Mouse (Mus musculus) intestine, postnatal 0 days (tissue): ENCODE data around the gene Col15a1. TPM values are rescaled to one million over a fixed set of nuclear protein-coding genes. Genes with fewer than 3 reads are reported as not detected.

Experiments used
- ATAC-seq: fragments of 200-750 bp; cut with Nextera tagmentation; 2 replicates; pipeline ENCODE4 v1.8.0; 2017; ENCODE audit warnings: mild to moderate bottlenecking, moderate TSS enrichment, moderate library complexity
- H3K27ac ChIP-seq: fragments of 300-500 bp; sonication (generic); 2 replicates; pipeline ENCODE4 v1.5.1; 2014; ENCODE audit warnings: mild to moderate bottlenecking, low read depth, low read length, moderate library complexity
- H3K27me3 ChIP-seq: fragments of 300-500 bp; sonication (generic); replicated peaks from 2 replicates; pipeline ENCODE4 v1.6.1; 2014; ENCODE audit warnings: low read length, mixed read lengths; ENCODE audit not compliant: control insufficient read depth, insufficient read depth
- H3K36me3 ChIP-seq: fragments of 300-500 bp; sonication (generic); 2 replicates; pipeline ENCODE4 v1.6.1; 2014; ENCODE audit warnings: mild to moderate bottlenecking, moderate library complexity; ENCODE audit not compliant: control insufficient read depth, insufficient read depth
- H3K4me1 ChIP-seq: fragments of 300-500 bp; sonication (generic); replicated peaks from 2 replicates; pipeline ENCODE4 v1.6.1; 2014; ENCODE audit warnings: antibody characterized with exemption, low read length, mixed read lengths; ENCODE audit not compliant: control insufficient read depth, insufficient read depth
- H3K4me2 ChIP-seq: fragments of 300-500 bp; sonication (generic); replicated peaks from 2 replicates; pipeline ENCODE4 v1.6.1; 2014; ENCODE audit warnings: low read depth, mild to moderate bottlenecking, moderate library complexity
- H3K4me3 ChIP-seq: fragments of 300-500 bp; sonication (generic); 2 replicates; pipeline ENCODE4 v1.5.1; 2014; ENCODE audit warnings: low read depth, low read length
- H3K9ac ChIP-seq: fragments of 300-500 bp; sonication (generic); 2 replicates; pipeline ENCODE4 v1.6.1; 2014; ENCODE audit warnings: mild to moderate bottlenecking, low read depth, low read length
- H3K9me3 ChIP-seq: fragments of 300-500 bp; sonication (generic); 2 replicates; pipeline ENCODE4 v1.6.1; 2016; ENCODE audit warnings: mixed run types; ENCODE audit not compliant: control insufficient read depth
- CTCF ChIP-seq: sonication (generic); IDR thresholded peaks from 2 replicates; pipeline ENCODE4 v1.5.1; 2016; ENCODE audit warnings: low read depth, mild to moderate bottlenecking, control low read depth, antibody characterized with exemption, moderate library complexity
- WGBS: fragments of 180-500 bp; shearing (Covaris S2); extraction: QIAGEN DNeasy Blood & Tissue Kit; methylation state at CpG from one replicate; pipeline ENCODE4 v1.1.7; 2014; 5-methylcytosine and 5-hydroxymethylcytosine counted together
- polyA plus RNA-seq: library from polyadenylated mRNA; unstranded; fragments of >200 nt; fragmentation: Nextera tagmentation; extraction: Ambion mirVana; gene quantifications from 2 replicates; pipeline ENCODE4 v1.2.1, GENCODE M21; 2015

The Col15a1 gene
- polyA plus RNA-seq, 1 experiment from 2014 or later: 13.1 TPM

DNA sequence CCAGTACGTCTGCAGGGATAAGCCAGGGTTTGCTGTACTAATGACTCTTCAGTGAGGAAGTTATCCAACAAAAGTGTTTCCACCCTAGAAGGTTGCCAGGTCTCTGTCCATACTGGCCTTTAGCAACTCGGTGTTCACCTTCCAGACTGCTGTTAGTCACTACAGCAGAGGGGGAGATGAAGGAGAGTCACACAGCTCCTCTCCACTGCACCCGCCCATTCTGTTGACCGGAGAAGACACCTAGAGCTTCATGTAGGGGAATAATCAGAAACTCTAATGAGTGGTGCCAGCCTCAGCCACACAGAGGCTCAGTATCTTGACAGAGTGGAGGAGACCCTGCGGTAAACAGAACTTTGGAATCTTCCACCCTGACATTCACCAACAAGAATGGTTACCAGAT lies 28.4 kb upstream of the Col15a1 start:
- Histone ChIP-seq H3K36me3 (no peaks in the 10 kb centered on the region), H3K4me2 (no peak overlapping the region), H3K9ac (no peak overlapping the region), H3K9me3 (no peaks in the 10 kb centered on the region), H3K27me3 (no peaks in the 10 kb centered on the region), H3K4me3 (no peak overlapping the region), H3K27ac (no peak overlapping the region), H3K4me1 (no peaks in the 10 kb centered on the region)
- no peak for ATAC-seq
- TF ChIP-seq CTCF: no peak
- 72% methylated on average over 5 of the region's 5 CpGs for WGBS

DNA sequence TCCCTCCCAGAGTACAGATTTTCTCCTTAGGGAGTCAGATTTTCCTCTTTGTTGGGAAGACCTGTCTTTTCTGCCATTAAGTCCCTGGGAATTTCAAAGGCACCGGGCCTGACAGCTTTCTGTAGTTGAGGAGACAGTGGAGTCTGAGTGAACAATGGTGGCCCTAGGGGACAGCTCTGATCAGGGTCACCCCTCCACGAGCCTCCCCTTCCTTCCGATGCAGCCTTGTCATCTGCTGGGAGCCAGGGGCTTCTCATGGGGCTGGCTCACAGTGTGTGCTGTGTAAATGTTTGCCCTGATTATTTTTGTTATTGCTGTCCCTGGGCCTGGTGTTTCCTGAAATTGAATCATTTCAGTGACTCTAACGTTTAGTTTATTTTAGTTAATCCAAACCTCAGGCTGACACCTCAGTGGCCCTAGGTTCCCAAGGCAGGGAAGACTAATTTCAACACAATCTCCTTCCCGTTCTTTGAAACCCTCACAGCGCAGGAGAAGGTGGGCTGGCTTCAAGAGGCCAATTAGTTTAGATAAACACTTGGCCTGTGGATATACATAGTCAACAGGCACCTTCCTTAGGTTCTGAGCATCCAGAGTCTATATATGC lies 23.8 kb upstream of the Col15a1 start:
- no peaks in the 10 kb centered on the region for H3K9me3 ChIP-seq
- H3K27ac ChIP-seq: no peak overlapping the region
- H3K36me3 ChIP-seq: no peaks in the 10 kb centered on the region
- no peaks in the 10 kb centered on the region for H3K4me1 ChIP-seq
- H3K4me2 ChIP-seq: no peak overlapping the region
- H3K9ac ChIP-seq: no peak overlapping the region
- no peak for ATAC-seq
- 22% methylated on average over 6 of the region's 6 CpGs for WGBS
- TF ChIP-seq CTCF: no peak
- H3K27me3 ChIP-seq: no peaks in the 10 kb centered on the region
- H3K4me3 ChIP-seq: no peak overlapping the region

DNA sequence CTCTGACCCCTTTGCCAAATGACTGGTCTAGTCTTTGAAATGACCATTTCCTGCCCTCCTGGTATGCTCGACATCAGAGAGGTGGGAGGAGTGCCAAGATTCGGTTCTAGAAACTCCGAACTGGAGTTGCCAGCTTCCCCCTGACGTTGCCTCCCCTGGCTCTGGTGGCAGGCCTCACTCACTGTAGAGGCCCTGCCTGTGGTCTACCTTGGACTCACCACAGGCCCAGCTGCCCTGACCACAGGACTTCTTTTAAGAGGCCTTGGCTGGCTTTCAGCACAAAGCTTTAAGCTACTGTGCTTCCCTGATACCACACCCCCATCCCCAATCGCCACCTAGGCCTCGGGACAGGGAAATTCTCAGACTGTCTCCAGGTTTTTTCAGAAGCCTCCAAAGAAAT lies 21.4 kb upstream of the Col15a1 start:
- Histone ChIP-seq H3K4me3 (no peak overlapping the region), H3K4me1 (no peaks in the 10 kb centered on the region), H3K27ac (no peak overlapping the region), H3K36me3 (no peaks in the 10 kb centered on the region), H3K9me3 (no peaks in the 10 kb centered on the region), H3K27me3 (no peaks in the 10 kb centered on the region), H3K4me2 (no peak overlapping the region), H3K9ac (no peak overlapping the region)
- TF ChIP-seq CTCF: no peak
- no peak for ATAC-seq
- 77% methylated on average over 6 of the region's 6 CpGs for WGBS

DNA sequence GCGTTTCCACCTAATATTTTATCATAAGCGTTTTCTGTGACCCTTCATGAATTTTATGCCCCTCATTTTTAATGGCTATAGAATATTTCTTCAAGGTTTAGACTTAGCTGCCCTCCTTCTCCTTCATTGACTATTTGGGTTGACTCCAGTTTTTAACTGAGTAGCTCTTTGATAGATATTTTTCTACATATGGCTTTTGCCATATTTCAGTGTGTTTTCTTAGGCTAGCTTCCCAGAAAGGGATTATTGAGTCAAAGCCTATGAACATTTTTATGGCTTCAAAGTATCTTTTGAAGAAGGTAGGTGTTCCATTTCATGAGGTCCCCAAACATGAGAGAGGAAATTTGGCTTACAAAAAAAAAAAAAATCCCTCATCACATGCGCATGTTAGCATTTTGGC lies 11.8 kb upstream of the Col15a1 start:
- TF ChIP-seq CTCF: no peak
- Histone ChIP-seq H3K27me3 (no peaks in the 10 kb centered on the region), H3K36me3 (no peaks in the 10 kb centered on the region), H3K4me1 (no peaks in the 10 kb centered on the region), H3K4me3 (no peak overlapping the region), H3K4me2 (no peak overlapping the region), H3K9ac (no peak overlapping the region), H3K9me3 (no peaks in the 10 kb centered on the region), H3K27ac (no peak overlapping the region)
- WGBS: 86% methylated on average over 3 of the region's 3 CpGs
- ATAC-seq: no peak

DNA sequence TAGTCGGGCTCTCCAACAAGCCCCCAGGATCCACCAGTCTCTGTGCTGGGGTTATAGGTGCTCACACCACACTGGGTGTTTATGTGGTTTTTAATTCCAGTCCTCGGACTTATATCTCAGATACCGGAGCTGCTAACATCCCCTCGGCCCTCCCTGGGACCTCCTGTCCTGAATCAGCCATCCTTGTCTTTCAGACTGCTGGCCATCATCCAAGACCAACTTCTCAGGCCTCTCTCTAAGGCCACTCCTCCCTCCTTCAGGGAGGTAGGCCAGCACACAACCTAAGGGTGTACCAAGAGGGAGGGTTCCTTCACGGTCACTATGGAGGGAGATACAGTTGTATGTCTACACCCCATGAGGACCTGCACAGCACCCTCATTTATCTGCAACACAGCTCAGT lies 4.3 kb upstream of the Col15a1 start:
- Histone ChIP-seq H3K27ac (no peak overlapping the region), H3K9me3 (no peaks in the 10 kb centered on the region), H3K4me2 (no peak overlapping the region), H3K36me3 (no peaks in the 10 kb centered on the region), H3K4me3 (no peak overlapping the region), H3K27me3 (peaks cover 19% of the 10 kb centered on the region), H3K4me1 (no peaks in the 10 kb centered on the region), H3K9ac (no peak overlapping the region)
- no peak for ATAC-seq
- no peak for TF ChIP-seq CTCF
- 72% methylated on average over 5 of the region's 5 CpGs for WGBS

DNA sequence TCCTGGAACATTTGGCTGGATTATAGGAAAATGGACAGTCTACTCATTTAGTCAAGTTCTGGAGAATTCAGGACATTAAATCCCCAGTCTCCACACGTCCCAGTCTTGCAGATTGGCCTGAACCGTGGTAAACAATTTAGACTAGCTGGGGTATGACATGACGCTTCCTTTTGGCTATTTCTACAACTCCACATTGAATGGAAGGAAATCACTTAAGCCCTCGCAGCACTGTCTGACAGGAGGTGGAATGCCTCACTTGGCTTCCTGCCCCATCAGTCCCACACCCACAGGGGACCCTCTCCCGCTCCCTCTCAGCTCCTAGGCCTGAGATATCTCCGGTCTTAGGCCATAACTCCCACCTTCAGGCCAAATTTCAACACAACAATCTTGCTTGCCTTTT lies 2.1 kb upstream of the Col15a1 start:
- Histone ChIP-seq H3K9me3 (no peaks in the 10 kb centered on the region), H3K27me3 (peaks cover 32% of the 10 kb centered on the region), H3K4me2 (no peak overlapping the region), H3K27ac (no peak overlapping the region), H3K4me3 (no peak overlapping the region), H3K36me3 (no peaks in the 10 kb centered on the region), H3K9ac (no peak overlapping the region), H3K4me1 (no peaks in the 10 kb centered on the region)
- WGBS: 45% methylated on average over 6 of the region's 6 CpGs
- no peak for ATAC-seq
- TF ChIP-seq CTCF: no peak

DNA sequence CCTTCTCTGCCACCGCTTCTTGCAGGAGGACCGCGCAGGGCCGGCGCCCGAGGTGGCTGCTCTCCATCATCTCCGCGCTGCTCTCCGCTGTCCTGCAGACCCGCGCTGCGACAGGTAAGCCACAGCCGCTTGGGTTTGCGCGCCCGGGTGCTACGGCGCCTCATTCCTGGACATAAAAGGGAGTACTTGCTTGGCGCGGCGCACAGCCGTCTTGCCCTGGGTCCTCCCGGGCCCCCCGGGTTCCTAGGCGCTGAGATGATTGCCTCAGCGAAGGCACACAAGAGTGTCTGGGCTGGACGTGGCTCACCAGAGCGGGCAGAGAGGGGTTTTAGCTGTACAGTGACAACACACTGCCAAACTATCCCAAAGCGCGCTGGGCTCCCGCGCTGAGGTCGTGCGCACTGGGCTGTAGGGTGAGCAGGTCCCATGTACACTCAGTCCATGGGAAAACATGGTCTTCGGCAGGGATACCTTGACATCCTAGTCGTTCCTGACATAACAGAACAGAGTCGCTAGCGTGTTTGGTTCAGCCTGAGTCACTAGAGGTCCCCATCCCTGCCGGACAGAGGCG lies 545 bp downstream of the Col15a1 start:
- Histone ChIP-seq H3K4me3 (peak overlapping the region; percentile 32), H3K4me2 (peak overlapping the region; percentile 67), H3K9me3 (no peaks in the 10 kb centered on the region), H3K4me1 (no peaks in the 10 kb centered on the region), H3K36me3 (no peaks in the 10 kb centered on the region), H3K27ac (no peak overlapping the region), H3K9ac (no peak overlapping the region), H3K27me3 (peaks cover 32% of the 10 kb centered on the region)
- WGBS: 2% methylated on average over 40 of the region's 40 CpGs
- no peak for ATAC-seq
- 0 out of 2 replicates have a peak, but pooled peaks have one; percentile 16 for TF ChIP-seq CTCF
